Mouse (Mus musculus) layer of hippocampus, adult 8-10 months (tissue): ENCODE results near the gene St6galnac5. TPM values are rescaled to one million over a fixed set of nuclear protein-coding genes. Genes with fewer than 3 reads are reported as not detected.

Experiments
- DNase-seq, 2 experiments: peaks; one replicate each; pipeline ENCODE4 v3.0.0; 2022; ENCODE audit warnings: low spot score in 2 of 2
- total RNA-seq, 4 experiments: library from RNA; stranded (reverse); gene quantifications; 2 replicates each; pipeline ENCODE4 v1.2.4; 2022

The St6galnac5 gene
- total RNA-seq, result 100 to 1,000 TPM; 106 to 130 (median 121) TPM

- DNase-seq, result peak in 1 of 2 experiments; percentile 66
Measured at GRCm38 (mm10) chr3:152981988-152982387, at the start of gene St6galnac5. Gene St6galnac5 (minus strand): TSS chr3:152982246.

- no peak for DNase-seq
Measured at GRCm38 (mm10) chr3:153030756-153031155, 48.7 kb upstream of the St6galnac5 start.

GRCm38 (mm10) chr3:153024016-153024415 is 42.0 kb upstream of the St6galnac5 start:
- no peak for DNase-seq

GRCm38 (mm10) chr3:153018051-153018450 is 36.0 kb upstream of the St6galnac5 start:
- DNase-seq, result no peak

GRCm38 (mm10) chr3:153016355-153016754 is 34.3 kb upstream of the St6galnac5 start:
- DNase-seq, result no peak

GRCm38 (mm10) chr3:153006893-153007292 is 24.8 kb upstream of the St6galnac5 start:
- no peak for DNase-seq

- DNase-seq, result no peak
Measured at GRCm38 (mm10) chr3:152998901-152999300, 16.9 kb upstream of the St6galnac5 start.

GRCm38 (mm10) chr3:152998106-152998505 is 16.1 kb upstream of the St6galnac5 start:
- DNase-seq, result no peak

- peak; percentile 48 to 57 for DNase-seq
Measured at GRCm38 (mm10) chr3:152993608-152994007, 11.6 kb upstream of the St6galnac5 start.

GRCm38 (mm10) chr3:152990787-152991186 is 8.7 kb upstream of the St6galnac5 start:
- DNase-seq, result no peak

- DNase-seq, result peak; percentile 66 to 70
Measured at GRCm38 (mm10) chr3:152980978-152981974, 770 bp downstream of the St6galnac5 start.

GRCm38 (mm10) chr3:152980431-152980830 is 1.6 kb downstream of the St6galnac5 start:
- DNase-seq, result no peak

- no peak for DNase-seq
Measured at GRCm38 (mm10) chr3:152979481-152980092, 2.5 kb downstream of the St6galnac5 start.

GRCm38 (mm10) chr3:152971373-152971772 is 10.7 kb downstream of the St6galnac5 start:
- DNase-seq, result peak; percentile 66 to 68

- no peak for DNase-seq
Measured at GRCm38 (mm10) chr3:152969774-152970347, 12.2 kb downstream of the St6galnac5 start.

GRCm38 (mm10) chr3:152961855-152962376 is 20.1 kb downstream of the St6galnac5 start:
- DNase-seq, result no peak

GRCm38 (mm10) chr3:152958358-152959150 is 23.5 kb downstream of the St6galnac5 start:
- DNase-seq, result peak in 1 of 2 experiments; percentile 59

GRCm38 (mm10) chr3:152956771-152957170 is 25.3 kb downstream of the St6galnac5 start:
- DNase-seq, result no peak

- DNase-seq, result no peak
Measured at GRCm38 (mm10) chr3:152956038-152956437, 26.0 kb downstream of the St6galnac5 start.

GRCm38 (mm10) chr3:152951634-152952545 is 30.2 kb downstream of the St6galnac5 start:
- DNase-seq, result no peak
